Mouse (Mus musculus): ENCODE results near the gene Smg1.

- TF ChIP-seq CTCF (IDR thresholded peaks at IDR 0.05; ENCODE audit: control insufficient read depth, insufficient read depth, insufficient replicate concordance, low read depth, low read length) (no peak), POLR2A (IDR thresholded peaks at IDR 0.05; ENCODE audit: control insufficient read depth, low read depth, low read length) (no peak)
Observed at GRCm38 (mm10) chr7:118156461-118156860, 87.0 kb downstream of the Smg1 start.

All from testis, adult 2 months (tissue).